Mouse (Mus musculus) heart, adult 2 months (tissue): ENCODE measurements around the gene C1qc.

Experiments used
- CTCF ChIP-seq: fragments of 200-600 bp; IDR thresholded peaks from 2 replicates; pipeline ENCODE4 v1.8.1; 2022; ENCODE audit warnings: antibody characterized with exemption, mild to moderate bottlenecking, moderate library complexity
- EP300 ChIP-seq: fragments of 200-500 bp; IDR thresholded peaks from 2 replicates; pipeline ENCODE4 v1.6.1; 2011; ENCODE audit warnings: low read depth, low read length, control low read depth; ENCODE audit not compliant: insufficient read depth
- POLR2A ChIP-seq: fragments of 200-500 bp; IDR thresholded peaks from 2 replicates; pipeline ENCODE4 v1.6.1; 2011; ENCODE audit warnings: mild to moderate bottlenecking, low read depth, low read length, control low read depth; ENCODE audit not compliant: insufficient read depth

- TF ChIP-seq CTCF (peak; percentile 67), POLR2A (no peak), EP300 (no peak)
Measured at GRCm38 (mm10) chr4:136893691-136894543, 1.1 kb upstream of the C1qc start.
